Mouse (Mus musculus): ENCODE results near the gene Ddrgk1. TPM values are rescaled to one million over a fixed set of nuclear protein-coding genes. Genes with fewer than 3 reads are reported as not detected.
A peak's percentile ranks its signal among the peaks of the same experiment; 100 is the strongest.

Gene Ddrgk1
- polyA plus RNA-seq, 1 experiment from 2014 or later: 55.6 TPM

GRCm38 (mm10) chr2:130632887-130633675 is 31.4 kb downstream of the Ddrgk1 start:
- H3K9ac ChIP-seq: no peak overlapping the region
- H3K4me1 ChIP-seq (ENCODE audit: insufficient read depth): peaks cover 13% of the 10 kb centered on the region
- TF ChIP-seq CTCF (IDR thresholded peaks at IDR 0.05; ENCODE audit: low read depth): no peak
- no peak overlapping the region for H3K27ac ChIP-seq (ENCODE audit: low read depth)
- H3K4me2 ChIP-seq: no peak overlapping the region
- H3K36me3 ChIP-seq (ENCODE audit: insufficient read depth): no peaks in the 10 kb centered on the region
- WGBS: 49% methylated on average over 5 of the region's 5 CpGs
- DNase-seq (no peak), ATAC-seq (ENCODE audit: insufficient read depth) (no peak)
- no peaks in the 10 kb centered on the region for H3K9me3 ChIP-seq (ENCODE audit: low read depth, low read length)
- H3K4me3 ChIP-seq (ENCODE audit: low read depth, low read length): no peak overlapping the region
- H3K27me3 ChIP-seq (ENCODE audit: insufficient read depth, low read length): peaks cover 49% of the 10 kb centered on the region

- Histone ChIP-seq H3K36me3 (ENCODE audit: insufficient read depth) (peaks cover 4% of the 10 kb centered on the region), H3K27me3 (ENCODE audit: insufficient read depth, low read length) (peaks cover 42% of the 10 kb centered on the region), H3K9me3 (ENCODE audit: low read depth, low read length) (no peaks in the 10 kb centered on the region), H3K4me2 (no peak overlapping the region), H3K4me1 (ENCODE audit: insufficient read depth) (peaks cover 13% of the 10 kb centered on the region), H3K9ac (no peak overlapping the region), H3K4me3 (ENCODE audit: low read depth, low read length) (no peak overlapping the region), H3K27ac (ENCODE audit: low read depth) (no peak overlapping the region)
- WGBS: 77% methylated on average over 1 of the region's 1 CpGs
- no peak for TF ChIP-seq CTCF (IDR thresholded peaks at IDR 0.05; ENCODE audit: low read depth)
- ATAC-seq (ENCODE audit: insufficient read depth) (no peak), DNase-seq (no peak)
Observed at GRCm38 (mm10) chr2:130632416-130632815, 32.0 kb downstream of the Ddrgk1 start.

GRCm38 (mm10) chr2:130629839-130630203 is 34.6 kb downstream of the Ddrgk1 start, which contains the start of the genes Fastkd5 and Ubox5:
TSS of gene Fastkd5 (minus strand) at chr2:130630027.
TSS of gene Ubox5 (minus strand) at chr2:130630038.
- Histone ChIP-seq H3K9ac (peak within 1 kb of the TSS; percentile 94), H3K27me3 (ENCODE audit: insufficient read depth, low read length) (peaks cover 17% of the 10 kb centered on the region), H3K9me3 (ENCODE audit: low read depth, low read length) (no peaks in the 10 kb centered on the region), H3K4me3 (ENCODE audit: low read depth, low read length) (peak within 1 kb of the TSS; percentile 95), H3K4me2 (peak within 1 kb of the TSS; percentile 74), H3K27ac (ENCODE audit: low read depth) (peak within 1 kb of the TSS; percentile 75), H3K4me1 (ENCODE audit: insufficient read depth) (peaks cover 11% of the 10 kb centered on the region), H3K36me3 (ENCODE audit: insufficient read depth) (peaks cover 17% of the 10 kb centered on the region)
- no peak for TF ChIP-seq CTCF (IDR thresholded peaks at IDR 0.05; ENCODE audit: low read depth)
- WGBS: under 1% methylated on average over 25 of the region's 25 CpGs
- ATAC-seq (ENCODE audit: insufficient read depth) (peak; percentile 86), DNase-seq (peak; percentile 97)

- Histone ChIP-seq H3K4me1 (ENCODE audit: insufficient read depth) (peaks cover 6% of the 10 kb centered on the region; the same call in 1 of the 2 replicates), H3K4me2 (peak overlapping the region; percentile 74), H3K27me3 (ENCODE audit: insufficient read depth, low read length) (peaks cover 11% of the 10 kb centered on the region), H3K4me3 (ENCODE audit: low read depth, low read length) (peak overlapping the region; percentile 95), H3K27ac (ENCODE audit: low read depth) (peak overlapping the region; percentile 75), H3K36me3 (ENCODE audit: insufficient read depth) (peaks cover 17% of the 10 kb centered on the region), H3K9me3 (ENCODE audit: low read depth, low read length) (no peaks in the 10 kb centered on the region), H3K9ac (peak overlapping the region; percentile 94)
- ATAC-seq (ENCODE audit: insufficient read depth): peak; percentile 68
- TF ChIP-seq CTCF (IDR thresholded peaks at IDR 0.05; ENCODE audit: low read depth): no peak
- WGBS: 1% methylated on average over 37 of the region's 37 CpGs
- peak; percentile 19 for DNase-seq
Observed at GRCm38 (mm10) chr2:130629080-130629838, 35.2 kb downstream of the Ddrgk1 start.

- Histone ChIP-seq H3K9ac (peak overlapping the region; percentile 94; the same call in 1 of the 2 replicates), H3K27ac (ENCODE audit: low read depth) (no peak overlapping the region), H3K4me2 (peak overlapping the region; percentile 74), H3K4me1 (ENCODE audit: insufficient read depth) (peaks cover 6% of the 10 kb centered on the region; the same call in 1 of the 2 replicates), H3K9me3 (ENCODE audit: low read depth, low read length) (no peaks in the 10 kb centered on the region), H3K27me3 (ENCODE audit: insufficient read depth, low read length) (peaks cover 4% of the 10 kb centered on the region; the same call in 1 of the 2 replicates), H3K4me3 (ENCODE audit: low read depth, low read length) (peak overlapping the region; percentile 95; the same call in 1 of the 2 replicates), H3K36me3 (ENCODE audit: insufficient read depth) (peaks cover 24% of the 10 kb centered on the region)
- TF ChIP-seq CTCF (IDR thresholded peaks at IDR 0.05; ENCODE audit: low read depth): peak; percentile 29
- no peak for DNase-seq
- WGBS: 52% methylated on average over 3 of the region's 3 CpGs
- no peak for ATAC-seq (ENCODE audit: insufficient read depth)
Observed at GRCm38 (mm10) chr2:130628424-130628823, 36.0 kb downstream of the Ddrgk1 start.

GRCm38 (mm10) chr2:130618972-130619371 is 45.5 kb downstream of the Ddrgk1 start:
- no peak for DNase-seq
- Histone ChIP-seq H3K4me2 (no peak overlapping the region), H3K27ac (ENCODE audit: low read depth) (no peak overlapping the region), H3K9ac (no peak overlapping the region), H3K9me3 (ENCODE audit: low read depth, low read length) (no peaks in the 10 kb centered on the region), H3K36me3 (ENCODE audit: insufficient read depth) (peaks cover 48% of the 10 kb centered on the region), H3K27me3 (ENCODE audit: insufficient read depth, low read length) (no peaks in the 10 kb centered on the region), H3K4me3 (ENCODE audit: low read depth, low read length) (no peak overlapping the region), H3K4me1 (ENCODE audit: insufficient read depth) (no peaks in the 10 kb centered on the region)
- no peak for ATAC-seq (ENCODE audit: insufficient read depth)
- 93% methylated on average over 7 of the region's 7 CpGs for WGBS
- no peak for TF ChIP-seq CTCF (IDR thresholded peaks at IDR 0.05; ENCODE audit: low read depth)

- Histone ChIP-seq H3K9ac (no peak overlapping the region), H3K27ac (ENCODE audit: low read depth) (no peak overlapping the region), H3K4me2 (no peak overlapping the region), H3K27me3 (ENCODE audit: insufficient read depth, low read length) (no peaks in the 10 kb centered on the region), H3K36me3 (ENCODE audit: insufficient read depth) (peaks cover 50% of the 10 kb centered on the region), H3K4me3 (ENCODE audit: low read depth, low read length) (no peak overlapping the region), H3K9me3 (ENCODE audit: low read depth, low read length) (no peaks in the 10 kb centered on the region), H3K4me1 (ENCODE audit: insufficient read depth) (no peaks in the 10 kb centered on the region)
- TF ChIP-seq CTCF (IDR thresholded peaks at IDR 0.05; ENCODE audit: low read depth): peak; percentile 52
- DNase-seq (peak; percentile 55), ATAC-seq (ENCODE audit: insufficient read depth) (no peak)
- 53% methylated on average over 3 of the region's 3 CpGs for WGBS
Observed at GRCm38 (mm10) chr2:130613091-130613490, 51.4 kb downstream of the Ddrgk1 start.

Other genes with a start within 250 kb of the Ddrgk1 start
- 63.3 and 66.0 TPM in 2 replicates for gene Vps16, start 240.3 kb downstream of the Ddrgk1 start, polyA plus RNA-seq (2014; fragmentation: Nextera tagmentation; extraction: Ambion mirVana)
- 10.8 and 13.5 TPM in 2 replicates for gene Pced1a, start 240.0 kb downstream of the Ddrgk1 start, polyA plus RNA-seq (2014; fragmentation: Nextera tagmentation; extraction: Ambion mirVana)
- 91.5 and 99.3 TPM in 2 replicates for gene Ptpra, start 214.4 kb downstream of the Ddrgk1 start, polyA plus RNA-seq (2014; fragmentation: Nextera tagmentation; extraction: Ambion mirVana)
- gene Mrps26, start 100.9 kb downstream of the Ddrgk1 start, polyA plus RNA-seq (2014; fragmentation: Nextera tagmentation; extraction: Ambion mirVana): 88.6 and 93.1 TPM in 2 replicates
- not detected in 2 replicates for gene Oxt, start 88.5 kb downstream of the Ddrgk1 start, polyA plus RNA-seq (2014; fragmentation: Nextera tagmentation; extraction: Ambion mirVana)
- not detected in 2 replicates for gene Avp, start 82.1 kb downstream of the Ddrgk1 start, polyA plus RNA-seq (2014; fragmentation: Nextera tagmentation; extraction: Ambion mirVana)
- gene Fastkd5, start 34.6 kb downstream of the Ddrgk1 start, polyA plus RNA-seq (2014; fragmentation: Nextera tagmentation; extraction: Ambion mirVana): 18.3 and 18.6 TPM in 2 replicates
- gene Ubox5, start 34.6 kb downstream of the Ddrgk1 start, polyA plus RNA-seq (2014; fragmentation: Nextera tagmentation; extraction: Ambion mirVana): 12.4 and 12.6 TPM in 2 replicates
- 1.0 TPM in 2 replicates for gene Lzts3, start 21.9 kb downstream of the Ddrgk1 start, polyA plus RNA-seq (2014; fragmentation: Nextera tagmentation; extraction: Ambion mirVana)
- gene Itpa, start 3.0 kb upstream of the Ddrgk1 start, polyA plus RNA-seq (2014; fragmentation: Nextera tagmentation; extraction: Ambion mirVana): 108 and 111 TPM in 2 replicates
- gene Slc4a11, start 32.9 kb upstream of the Ddrgk1 start, polyA plus RNA-seq (2014; fragmentation: Nextera tagmentation; extraction: Ambion mirVana): 0.68 and 0.78 TPM in 2 replicates
- gene 4930402H24Rik, start 241.7 kb upstream of the Ddrgk1 start, polyA plus RNA-seq (2014; fragmentation: Nextera tagmentation; extraction: Ambion mirVana): 27.0 and 28.2 TPM in 2 replicates
- 9.1 and 10.2 TPM in 2 replicates for gene Atrn, start 241.8 kb upstream of the Ddrgk1 start, polyA plus RNA-seq (2014; fragmentation: Nextera tagmentation; extraction: Ambion mirVana)